Mouse (Mus musculus) embryo, embryonic 10.5 days (tissue): Measurements from ENCODE around the gene Mgat3.
A peak's percentile ranks its signal among the peaks of the same experiment; 100 is the strongest.

Experiments
- DNase-seq: peaks from one replicate; pipeline ENCODE4 v3.0.0-alpha.2; 2015; ENCODE audit warnings: low spot score

Mgat3 gene

DNA sequence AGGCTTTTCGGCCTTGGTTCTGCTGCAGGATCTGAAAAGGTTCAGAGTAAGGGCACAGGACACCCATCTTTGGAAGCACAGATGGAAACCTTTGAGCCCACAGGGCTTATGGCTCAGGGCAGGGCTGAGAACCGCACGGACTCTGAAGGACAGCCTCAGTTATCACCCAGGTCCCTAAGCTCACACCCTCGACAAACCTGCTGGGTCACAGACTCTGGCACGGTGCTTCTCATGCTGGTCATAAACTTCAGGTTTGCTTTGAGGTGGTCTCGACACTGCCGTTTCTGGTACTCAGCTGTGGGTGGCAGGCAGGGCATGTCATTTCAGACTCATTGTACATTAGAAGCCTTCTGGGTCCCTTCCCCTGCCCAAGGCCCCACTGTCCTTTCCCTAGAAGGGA, 87.6 kb downstream of the Mgat3 start:
- no peak for DNase-seq

DNA sequence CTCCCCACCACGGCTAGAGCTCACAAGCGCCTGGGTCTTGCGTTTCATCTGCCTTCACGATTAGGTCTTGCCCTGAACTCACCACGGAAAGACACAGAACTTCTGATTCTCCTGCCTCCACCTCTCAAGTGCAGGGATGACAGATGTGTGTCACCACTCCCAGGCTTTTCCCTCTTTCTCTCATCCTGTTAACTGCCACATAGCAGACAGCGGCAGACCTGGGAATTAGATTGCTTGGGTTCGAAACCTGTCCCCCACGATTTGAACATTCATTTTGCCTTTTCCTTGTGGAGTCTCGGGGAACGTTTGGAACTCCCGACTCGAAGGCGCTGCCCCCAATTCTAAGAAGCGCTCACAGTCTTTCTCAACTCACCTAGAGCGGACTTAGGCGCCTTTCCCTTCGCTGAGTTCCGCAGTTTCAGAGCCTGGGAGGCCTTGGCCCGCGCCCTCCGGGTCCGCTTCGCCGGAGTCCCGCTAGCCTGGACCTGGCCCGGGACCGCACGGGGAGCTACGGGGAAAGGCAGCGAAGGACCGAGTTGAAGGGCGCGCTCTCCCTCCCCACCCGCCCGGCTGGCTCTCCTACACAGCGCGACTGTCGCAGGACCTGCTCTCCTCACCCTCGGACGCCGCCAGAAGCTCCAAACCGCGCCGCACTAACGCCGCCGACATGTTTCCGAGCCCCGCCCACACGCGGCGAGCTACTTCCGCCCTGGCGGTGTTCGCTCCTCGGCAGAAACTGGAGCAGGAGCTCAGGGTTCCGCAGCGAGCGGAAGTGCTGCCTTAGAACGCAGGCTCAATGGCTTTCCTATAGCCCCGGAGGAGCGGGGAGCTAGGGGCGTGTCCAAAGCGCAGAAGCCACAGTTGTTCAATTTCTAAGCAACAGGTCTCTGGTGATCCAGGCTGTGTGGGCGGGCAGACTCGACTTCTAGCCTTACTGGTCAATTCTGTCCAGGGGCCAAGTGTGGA, 90.4 kb downstream of the Mgat3 start, which contains the start of gene Rps19bp1:
Gene Rps19bp1, minus strand, starts transcription at position 706 of the 966 bp plus-strand sequence.
- DNase-seq: peak; percentile 95
